ENCODE assay signal across 9 mouse cellular contexts in genomic region chr12:103142550-103143010, GRCm38 (mm10).
A peak's percentile ranks its signal among the peaks of the same experiment; 100 is the strongest.
DNase-seq lines count a peak whose midpoint lies in the region; ATAC-seq and TF ChIP-seq lines count a peak whose summit lies in the region.
"Had no signal": no experiment of that assay in that cellular context is flagged by ENCODE, and none has a peak within 500 bp of the region (broad histone marks: within the 10 kb centered on the region; RNA-seq: fewer than 3 reads in every experiment).

No protein-coding gene starts in this region.

- H3K9me3 ChIP-seq in heart, embryonic 16.5 days (replicated peaks; ENCODE audit: control insufficient read depth, low read length): peaks cover 8% of the 10 kb centered on the region

- peak; percentile 11 to 86 for DNase-seq in adrenal gland, adult (ENCODE audit: inconsistent age in 2 of 2, low spot score in 1 of 2)
- no peak for DNase-seq in adrenal gland, adult 8-10 months
- DNase-seq in ovary, postnatal 14 days (ENCODE audit: low spot score): peak; percentile 45
- no peak for DNase-seq in ovary, postnatal 36 days (ENCODE audit: low spot score)
- DNase-seq in cerebellum, postnatal 25 days: peak; percentile 38 to 43
- DNase-seq in lung, adult 2 months: peak; percentile 4
- peak; percentile 84 for DNase-seq in retina, postnatal 1 day

- no peak overlapping the region for H3K27ac ChIP-seq in heart, embryonic 16.5 days (ENCODE audit: low read length)
- H3K27ac ChIP-seq: neural tube, embryonic 13.5 days had no signal

- no peaks in the 10 kb centered on the region for H3K36me3 ChIP-seq in heart, embryonic 16.5 days (ENCODE audit: control insufficient read depth, insufficient read depth)

- peak overlapping the region; percentile 46; the same call in 1 of the 2 replicates for H3K9ac ChIP-seq in heart, embryonic 16.5 days (ENCODE audit: low read length)
- H3K9ac ChIP-seq: neural tube, embryonic 13.5 days had no signal

- ATAC-seq in heart, embryonic 16.5 days (replicated peaks; ENCODE audit: extremely low read depth, insufficient read depth, low FRiP score): peak; percentile 78

- peak overlapping the region; percentile 14 for H3K4me3 ChIP-seq in heart, embryonic 16.5 days (ENCODE audit: low read length)
- H3K4me3 ChIP-seq in lung, adult 2 months (replicated peaks; ENCODE audit: extremely low read depth, low read depth, low read length): no peak overlapping the region
- H3K4me3 ChIP-seq: neural tube, embryonic 13.5 days had no signal

- no peaks in the 10 kb centered on the region for H3K27me3 ChIP-seq in heart, embryonic 16.5 days (ENCODE audit: control insufficient read depth, insufficient read depth, low read length)
- H3K27me3 ChIP-seq: neural tube, embryonic 13.5 days had no signal

- peak overlapping the region; percentile 54 for H3K4me2 ChIP-seq in heart, embryonic 16.5 days (ENCODE audit: low read depth, low read length)
- H3K4me2 ChIP-seq: neural tube, embryonic 13.5 days had no signal

- no peak for TF ChIP-seq POLR2A in lung, adult 2 months (IDR thresholded peaks at IDR 0.05; ENCODE audit: borderline replicate concordance, extremely low read depth, low read depth, low read length)

- peaks cover 5% of the 10 kb centered on the region for H3K4me1 ChIP-seq in heart, embryonic 16.5 days (ENCODE audit: control insufficient read depth, insufficient read depth, low read length)
- peaks cover 2% of the 10 kb centered on the region; the same call in 1 of the 2 replicates for H3K4me1 ChIP-seq in lung, adult 2 months (ENCODE audit: control insufficient read depth, insufficient read depth, low read length)
- H3K4me1 ChIP-seq: neural tube, embryonic 13.5 days had no signal

- 0 out of 2 replicates have a peak, but pooled peaks have one; percentile 13 for TF ChIP-seq CTCF in lung, adult 2 months (IDR thresholded peaks at IDR 0.05; ENCODE audit: insufficient read depth, low read length)

- WGBS in heart, embryonic 16.5 days: 29% methylated on average over 9 of the region's 9 CpGs
- 45% methylated on average over 9 of the region's 9 CpGs for WGBS in lung, adult 2 months

Comparison
In these comparisons a context has a peak if more than half of its experiments do, and no peak if none do; other contexts are left out.
1. DNase-seq: peak in adrenal gland, adult (2 of 2), ovary, postnatal 14 days (single experiment), cerebellum, postnatal 25 days (2 of 2), lung, adult 2 months (single experiment) and retina, postnatal 1 day (single experiment); none in adrenal gland, adult 8-10 months (single experiment) and ovary, postnatal 36 days (single experiment).